Mouse (Mus musculus) thymus, adult 2 months (tissue): ENCODE data around the gene Cdh18.

Experiments used
- CTCF ChIP-seq: fragments of 200-500 bp; IDR thresholded peaks from 2 replicates; pipeline ENCODE4 v1.5.1; 2012; ENCODE audit warnings: mild to moderate bottlenecking, control low read depth, low read length, moderate library complexity, borderline replicate concordance; ENCODE audit not compliant: control insufficient read depth, poor library complexity, insufficient read depth; ENCODE audit errors: extremely low read depth
- POLR2A ChIP-seq: fragments of 200-500 bp; IDR thresholded peaks from 2 replicates; pipeline ENCODE4 v1.6.1; 2012; ENCODE audit warnings: mild to moderate bottlenecking, low read length, control low read depth, moderate library complexity; ENCODE audit not compliant: control insufficient read depth, poor library complexity, insufficient read depth; ENCODE audit errors: extremely low read depth

DNA sequence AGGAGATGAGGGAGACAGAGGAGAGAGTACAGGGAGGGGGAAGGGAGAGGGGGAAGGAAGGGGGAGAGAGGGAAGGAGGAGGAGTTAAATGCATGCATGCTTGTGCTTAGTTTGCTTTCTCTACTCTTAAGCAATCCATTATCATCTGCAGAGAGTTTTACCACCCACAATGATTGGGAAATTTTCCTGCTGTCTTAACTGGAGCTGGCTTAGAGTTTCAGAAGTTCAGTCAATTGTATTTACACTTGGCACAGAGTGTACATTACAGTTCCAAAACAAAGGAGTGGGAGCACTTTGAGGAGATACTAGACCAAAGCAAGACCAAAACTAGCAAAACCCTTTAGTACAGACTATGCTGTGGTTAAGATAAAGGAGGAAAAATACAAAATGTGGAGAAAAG, 473.8 kb downstream of the Cdh18 start:
- no peak for TF ChIP-seq POLR2A
- no peak for TF ChIP-seq CTCF
